Mouse (Mus musculus) heart, embryonic 11.5 days (tissue): Measurements from ENCODE around the gene Nkpd1. TPM values are rescaled to one million over a fixed set of nuclear protein-coding genes. Genes with fewer than 3 reads are reported as not detected.

Experiments
- ATAC-seq: fragments of 200-750 bp; cut with Nextera tagmentation; replicated peaks from 2 replicates; pipeline ENCODE4 v1.8.0; 2017; ENCODE audit warnings: moderate library complexity; ENCODE audit not compliant: insufficient number of reproducible peaks, low FRiP score, low TSS enrichment
- H3K27ac ChIP-seq: fragments of 300-500 bp; sonication (generic); 2 replicates; pipeline ENCODE4 v1.5.1; 2014; ENCODE audit warnings: mild to moderate bottlenecking, low read depth, low read length
- H3K27me3 ChIP-seq: fragments of 300-500 bp; sonication (generic); 2 replicates; pipeline ENCODE4 v1.6.1; 2014; ENCODE audit warnings: mild to moderate bottlenecking, low read length, mixed read lengths; ENCODE audit not compliant: control insufficient read depth, insufficient read depth
- H3K36me3 ChIP-seq: fragments of 300-500 bp; sonication (generic); 2 replicates; pipeline ENCODE4 v1.6.1; 2014; ENCODE audit warnings: mild to moderate bottlenecking, low read length, moderate library complexity, mixed read lengths; ENCODE audit not compliant: control insufficient read depth, insufficient read depth
- H3K4me1 ChIP-seq: fragments of 300-500 bp; sonication (generic); 2 replicates; pipeline ENCODE4 v1.6.1; 2014; ENCODE audit warnings: low read length; ENCODE audit not compliant: control insufficient read depth, insufficient read depth
- H3K4me2 ChIP-seq: fragments of 300-500 bp; sonication (generic); 2 replicates; pipeline ENCODE4 v1.6.1; 2014; ENCODE audit warnings: mild to moderate bottlenecking, moderate library complexity
- H3K4me3 ChIP-seq: fragments of 300-500 bp; sonication (generic); 2 replicates; pipeline ENCODE4 v1.5.1; 2014; ENCODE audit warnings: low read depth, low read length
- H3K9ac ChIP-seq: fragments of 300-500 bp; sonication (generic); 2 replicates; pipeline ENCODE4 v1.6.1; 2014; ENCODE audit warnings: mild to moderate bottlenecking, low read depth, low read length, moderate library complexity
- H3K9me3 ChIP-seq: fragments of 300-500 bp; sonication (generic); replicated peaks from 2 replicates; pipeline ENCODE4 v1.6.1; 2016; ENCODE audit warnings: low read length; ENCODE audit not compliant: control insufficient read depth
- WGBS: fragments of 180-500 bp; shearing (Covaris S2); extraction: QIAGEN DNeasy Blood & Tissue Kit; methylation state at CpG from one replicate; pipeline ENCODE4 v1.1.7; 2014; ENCODE audit not compliant: insufficient replicate concordance; 5-methylcytosine and 5-hydroxymethylcytosine counted together
- polyA plus RNA-seq: library from polyadenylated mRNA; unstranded; fragments of >200 nt; fragmentation: Nextera tagmentation; extraction: Ambion mirVana; gene quantifications from 2 replicates; pipeline ENCODE4 v1.2.1, GENCODE M21; 2014

Nkpd1 gene
- polyA plus RNA-seq, 1 experiment from 2014 or later: not detected

DNA sequence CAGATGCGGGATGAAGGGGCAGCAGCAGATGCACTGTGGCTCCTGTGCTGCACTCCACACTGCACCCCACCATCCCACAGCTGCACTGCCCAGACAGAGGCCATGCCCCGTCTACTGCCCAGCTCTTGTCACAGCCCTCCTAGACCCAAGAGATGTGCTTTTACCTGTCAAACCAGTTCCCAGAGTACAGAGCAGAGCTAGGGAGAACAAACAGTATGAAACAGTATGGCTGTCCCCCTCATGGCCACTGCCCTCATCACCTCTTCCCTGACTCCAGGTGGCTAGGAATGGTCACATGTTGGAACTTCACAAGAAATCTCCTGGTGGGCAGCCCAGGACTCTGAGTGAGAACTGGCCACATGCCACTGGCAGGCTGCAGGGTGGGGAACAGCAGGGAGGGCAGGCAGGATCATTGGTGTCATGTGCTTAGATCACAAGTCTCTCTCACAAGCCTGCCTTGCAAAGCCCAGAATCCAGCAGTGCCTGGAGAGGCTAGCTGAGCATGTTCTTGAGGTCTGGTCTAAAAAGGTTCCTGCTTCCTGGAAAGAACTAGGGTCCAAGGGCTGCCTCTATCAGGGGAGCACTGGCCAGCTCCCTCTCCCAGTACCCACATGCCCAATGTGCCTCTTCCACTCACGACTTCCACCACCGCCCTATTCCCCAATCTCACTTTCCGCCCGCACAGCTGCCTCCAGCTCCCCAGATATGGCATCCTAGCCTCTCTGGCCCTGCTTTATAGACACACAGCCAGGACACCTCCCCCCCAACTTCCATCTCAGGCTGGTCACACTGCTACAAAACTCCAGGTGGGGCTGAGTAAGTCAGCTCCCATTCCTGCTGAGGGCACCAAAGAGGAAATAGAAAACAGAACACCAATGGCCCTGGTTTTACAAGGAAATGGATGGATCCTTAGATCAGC is 40.6 kb downstream of the Nkpd1 start:
- Histone ChIP-seq H3K36me3 (0 out of 2 replicates have a peak, but pooled peaks cover 11% of the 10 kb centered on the region), H3K4me2 (no peak overlapping the region), H3K27me3 (no peaks in the 10 kb centered on the region), H3K4me1 (peaks cover 40% of the 10 kb centered on the region), H3K27ac (no peak overlapping the region), H3K9ac (no peak overlapping the region), H3K4me3 (no peak overlapping the region), H3K9me3 (no peaks in the 10 kb centered on the region)
- ATAC-seq: no peak
- 85% methylated on average over 6 of the region's 6 CpGs for WGBS

DNA sequence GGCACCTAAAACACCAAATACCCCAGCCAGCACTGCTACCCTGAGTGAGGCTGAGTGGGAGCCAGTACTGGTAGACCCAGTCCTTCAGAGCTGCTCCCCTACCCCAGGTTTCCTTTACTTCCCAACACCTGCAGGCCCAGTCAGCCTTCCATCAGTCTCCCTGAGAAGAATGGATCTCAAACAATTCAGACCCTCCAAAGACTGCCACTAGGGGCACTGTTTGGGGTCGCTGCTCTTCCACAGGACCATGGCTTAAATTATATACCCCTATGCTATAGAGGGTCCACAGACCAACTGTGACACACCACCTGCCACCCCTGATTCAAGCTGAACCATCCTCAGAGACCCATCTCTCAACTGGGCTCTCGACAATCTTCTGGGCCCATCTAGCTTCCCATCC is 41.3 kb downstream of the Nkpd1 start:
- H3K27ac ChIP-seq: no peak overlapping the region
- ATAC-seq: no peak
- H3K9me3 ChIP-seq: no peaks in the 10 kb centered on the region
- no peaks in the 10 kb centered on the region for H3K27me3 ChIP-seq
- H3K36me3 ChIP-seq: 0 out of 2 replicates have a peak, but pooled peaks cover 7% of the 10 kb centered on the region
- peaks cover 43% of the 10 kb centered on the region for H3K4me1 ChIP-seq
- no peak overlapping the region; the same call in 1 of the 2 replicates for H3K4me2 ChIP-seq
- 36% methylated on average over 2 of the region's 2 CpGs for WGBS
- peak overlapping the region; percentile 34; the same call in 1 of the 2 replicates for H3K9ac ChIP-seq
- H3K4me3 ChIP-seq: no peak overlapping the region

DNA sequence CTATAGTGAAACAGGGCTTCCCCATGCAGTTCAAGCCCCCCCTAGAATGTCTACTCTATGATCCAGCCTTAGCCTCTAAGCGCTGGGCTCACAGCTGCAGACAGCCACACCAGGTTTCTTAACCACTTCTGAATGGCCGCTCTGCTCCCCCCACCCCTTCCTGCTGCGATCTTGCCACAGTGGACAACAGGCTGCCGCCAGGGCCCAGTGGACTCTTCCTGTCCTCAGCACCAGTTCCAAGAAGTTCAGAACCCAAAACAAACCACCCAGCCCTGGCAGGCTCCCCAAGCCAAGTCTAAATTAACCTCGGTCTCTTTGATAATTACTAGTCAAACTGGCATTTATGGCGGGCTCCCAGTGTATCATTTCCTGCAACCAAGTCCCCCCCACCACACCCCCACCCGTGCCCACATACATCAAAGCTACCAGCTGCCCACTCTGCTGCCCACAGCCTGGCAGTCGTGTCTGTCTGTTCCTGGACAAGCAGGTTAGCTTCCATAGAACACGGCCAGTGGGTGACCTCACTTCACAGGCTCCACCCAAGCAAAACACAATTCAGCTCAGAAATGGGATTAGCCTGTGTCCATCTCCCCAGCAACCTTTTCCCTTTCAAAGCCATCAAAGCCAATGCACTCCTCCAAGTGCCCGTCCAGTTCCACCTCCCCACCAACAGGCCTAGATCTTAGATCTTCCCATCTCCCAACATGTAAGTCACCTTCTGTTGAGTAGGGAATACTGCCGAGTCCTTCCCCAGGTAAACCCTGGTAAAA is 43.0 kb downstream of the Nkpd1 start:
- WGBS: 21% methylated on average over 11 of the region's 11 CpGs
- H3K36me3 ChIP-seq: peaks cover 18% of the 10 kb centered on the region
- peak overlapping the region; percentile 97 for H3K4me3 ChIP-seq
- ATAC-seq: no peak
- peaks cover 43% of the 10 kb centered on the region for H3K4me1 ChIP-seq
- H3K27me3 ChIP-seq: no peaks in the 10 kb centered on the region
- peak overlapping the region; percentile 100 for H3K4me2 ChIP-seq
- H3K9me3 ChIP-seq: peaks cover 3% of the 10 kb centered on the region; the same call in 1 of the 2 replicates
- H3K9ac ChIP-seq: peak overlapping the region; percentile 96
- peak overlapping the region; percentile 94; the same call in 1 of the 2 replicates for H3K27ac ChIP-seq

DNA sequence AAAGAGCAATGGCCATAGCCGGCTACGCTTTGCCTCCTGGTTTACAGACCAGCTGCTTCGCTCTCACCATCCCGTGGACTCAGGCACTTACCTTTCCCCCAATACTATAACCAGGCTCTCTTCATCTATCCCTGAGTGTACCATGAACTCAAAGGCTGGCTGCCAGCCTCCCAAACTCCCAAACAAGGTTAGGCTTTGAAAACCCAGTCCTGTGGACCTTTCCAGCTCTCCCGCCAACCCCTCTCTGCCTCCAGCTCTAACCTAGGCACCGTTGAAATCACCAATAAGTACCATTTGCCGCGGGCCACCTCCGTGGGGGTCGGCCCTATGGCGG is 43.8 kb downstream of the Nkpd1 start:
- Histone ChIP-seq H3K9me3 (peaks cover 3% of the 10 kb centered on the region; the same call in 1 of the 2 replicates), H3K27ac (peak overlapping the region; percentile 94), H3K9ac (peak overlapping the region; percentile 96), H3K27me3 (no peaks in the 10 kb centered on the region), H3K4me3 (peak overlapping the region; percentile 97), H3K4me2 (peak overlapping the region; percentile 100), H3K36me3 (peaks cover 17% of the 10 kb centered on the region), H3K4me1 (peaks cover 43% of the 10 kb centered on the region)
- 0% methylated on average over 11 of the region's 11 CpGs for WGBS
- ATAC-seq: no peak

- peak overlapping the region; percentile 100 for H3K4me2 ChIP-seq
- H3K9ac ChIP-seq: peak overlapping the region; percentile 96
- under 1% methylated on average over 102 of the region's 102 CpGs for WGBS
- peak overlapping the region; percentile 97 for H3K4me3 ChIP-seq
- H3K36me3 ChIP-seq: peaks cover 17% of the 10 kb centered on the region
- H3K9me3 ChIP-seq: peaks cover 3% of the 10 kb centered on the region; the same call in 1 of the 2 replicates
- peaks cover 43% of the 10 kb centered on the region for H3K4me1 ChIP-seq
- peak; percentile 81 for ATAC-seq
- H3K27me3 ChIP-seq: no peaks in the 10 kb centered on the region
- peak overlapping the region; percentile 94 for H3K27ac ChIP-seq
Observed at GRCm38 (mm10) chr7:19561765-19562642, 44.4 kb downstream of the Nkpd1 start.

- H3K4me2 ChIP-seq: peak within 1 kb of the TSS; percentile 100
- H3K4me1 ChIP-seq: peaks cover 36% of the 10 kb centered on the region
- H3K9me3 ChIP-seq: peaks cover 3% of the 10 kb centered on the region; the same call in 1 of the 2 replicates
- peak within 1 kb of the TSS; percentile 96 for H3K9ac ChIP-seq
- H3K27ac ChIP-seq: peak within 1 kb of the TSS; percentile 94
- peaks cover 19% of the 10 kb centered on the region for H3K36me3 ChIP-seq
- WGBS: 2% methylated on average over 19 of the region's 19 CpGs
- H3K4me3 ChIP-seq: peak within 1 kb of the TSS; percentile 97
- ATAC-seq: no peak
- H3K27me3 ChIP-seq: no peaks in the 10 kb centered on the region
Observed at GRCm38 (mm10) chr7:19562643-19563410, 45.2 kb downstream of the Nkpd1 start, which contains the start of gene Ppp1r37. Ppp1r37 (minus strand) TSS chr7:19563076.

- 66% methylated on average over 3 of the region's 3 CpGs for WGBS
- no peaks in the 10 kb centered on the region for H3K27me3 ChIP-seq
- H3K9me3 ChIP-seq: peaks cover 3% of the 10 kb centered on the region; the same call in 1 of the 2 replicates
- peak overlapping the region; percentile 64 for H3K27ac ChIP-seq
- no peak overlapping the region for H3K9ac ChIP-seq
- peaks cover 29% of the 10 kb centered on the region for H3K4me1 ChIP-seq
- no peak overlapping the region for H3K4me3 ChIP-seq
- peaks cover 24% of the 10 kb centered on the region for H3K36me3 ChIP-seq
- peak overlapping the region; percentile 100; the same call in 1 of the 2 replicates for H3K4me2 ChIP-seq
- no peak for ATAC-seq
Observed at GRCm38 (mm10) chr7:19563884-19564283, 46.2 kb downstream of the Nkpd1 start.
